Mouse (Mus musculus): ENCODE measurements around the gene Acvrl1. TPM values are rescaled to one million over a fixed set of nuclear protein-coding genes. Genes with fewer than 3 reads are reported as not detected.

The Acvrl1 gene
- total RNA-seq, 4 experiments from 2014 or later, result 14.5 to 24.7 (median 21.5) TPM

- DNase-seq, result no peak
Measured at GRCm38 (mm10) chr15:101171272-101171671, 43.0 kb downstream of the Acvrl1 start.

DNA sequence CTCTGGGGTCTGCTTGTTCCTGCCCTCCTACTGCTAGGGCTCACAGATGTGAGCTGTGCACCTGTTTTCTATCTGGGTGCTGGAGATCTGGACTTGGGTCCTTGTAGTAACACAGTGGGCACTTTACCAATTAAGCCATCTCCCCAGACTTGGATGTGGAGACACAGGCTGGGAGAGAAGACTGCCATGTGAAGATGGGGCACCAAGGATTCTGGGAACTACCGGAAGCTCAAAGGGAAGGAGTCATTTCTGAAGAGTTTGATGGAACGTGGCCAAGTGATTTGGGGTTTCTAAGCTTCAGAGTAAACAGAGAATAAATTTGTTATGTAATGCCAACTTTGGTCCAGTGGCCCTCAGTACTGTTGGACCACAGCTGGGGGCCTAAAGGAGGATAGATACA is 43.7 kb downstream of the Acvrl1 start:
- DNase-seq, result no peak

DNA sequence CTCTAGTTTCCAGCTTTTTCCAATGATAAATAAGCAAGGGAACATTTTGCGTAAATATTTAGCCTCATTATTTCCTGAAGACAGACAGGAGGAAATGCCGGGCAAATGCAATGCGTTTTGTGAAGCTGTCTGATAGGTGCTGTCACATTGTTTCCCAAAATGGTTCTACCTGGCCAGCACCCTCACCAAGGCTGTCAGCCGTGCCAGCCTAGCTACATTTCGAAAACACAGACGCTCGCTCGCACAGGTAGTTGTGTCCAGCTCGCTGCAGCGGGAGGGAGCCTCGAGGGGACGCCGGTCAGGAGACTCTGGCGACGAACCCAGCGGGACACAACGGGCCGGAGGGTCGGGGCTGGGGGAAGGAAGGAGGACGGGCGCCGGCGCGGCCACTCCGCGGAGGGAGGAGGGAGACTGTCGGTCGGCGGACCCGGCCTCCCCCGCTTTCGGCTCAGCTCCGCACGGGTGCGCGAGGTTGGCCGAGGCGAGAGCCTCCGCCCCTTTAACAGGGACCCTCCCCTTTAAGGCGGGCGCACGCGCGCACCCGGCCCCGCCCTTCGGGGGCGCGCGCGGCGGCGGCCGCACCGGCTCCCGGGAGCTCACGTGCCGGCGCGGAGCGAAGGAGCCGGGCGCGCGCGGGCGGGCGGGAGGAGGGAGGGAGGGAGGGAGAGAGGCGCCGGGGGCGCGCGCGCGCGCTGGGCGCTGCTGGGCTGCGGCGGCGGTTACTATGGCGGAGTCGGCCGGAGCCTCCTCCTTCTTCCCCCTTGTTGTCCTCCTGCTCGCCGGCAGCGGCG is 45.3 kb downstream of the Acvrl1 start, which contains the start of gene Acvr1b:
TSS of gene Acvr1b (plus strand) at position 647 of the 791 bp plus-strand sequence.
- DNase-seq, result peak; percentile 85

- no peak for DNase-seq
Measured at GRCm38 (mm10) chr15:101174294-101175130, 46.2 kb downstream of the Acvrl1 start.

- DNase-seq, result no peak
Measured at GRCm38 (mm10) chr15:101175131-101175460, 46.8 kb downstream of the Acvrl1 start.

- DNase-seq, result no peak
Measured at GRCm38 (mm10) chr15:101175613-101176283, 47.4 kb downstream of the Acvrl1 start.

GRCm38 (mm10) chr15:101176284-101176680 is 48.0 kb downstream of the Acvrl1 start:
- no peak for DNase-seq

- no peak for DNase-seq
Measured at GRCm38 (mm10) chr15:101176795-101177691, 48.7 kb downstream of the Acvrl1 start.

- DNase-seq, result no peak
Measured at GRCm38 (mm10) chr15:101180363-101181105, 52.2 kb downstream of the Acvrl1 start.

GRCm38 (mm10) chr15:101181106-101181466 is 52.8 kb downstream of the Acvrl1 start:
- no peak for DNase-seq

- DNase-seq, result no peak
Measured at GRCm38 (mm10) chr15:101181500-101181899, 53.2 kb downstream of the Acvrl1 start.

- no peak for DNase-seq
Measured at GRCm38 (mm10) chr15:101182676-101183075, 54.4 kb downstream of the Acvrl1 start.

GRCm38 (mm10) chr15:101184300-101184699 is 56.0 kb downstream of the Acvrl1 start:
- no peak for DNase-seq

DNA sequence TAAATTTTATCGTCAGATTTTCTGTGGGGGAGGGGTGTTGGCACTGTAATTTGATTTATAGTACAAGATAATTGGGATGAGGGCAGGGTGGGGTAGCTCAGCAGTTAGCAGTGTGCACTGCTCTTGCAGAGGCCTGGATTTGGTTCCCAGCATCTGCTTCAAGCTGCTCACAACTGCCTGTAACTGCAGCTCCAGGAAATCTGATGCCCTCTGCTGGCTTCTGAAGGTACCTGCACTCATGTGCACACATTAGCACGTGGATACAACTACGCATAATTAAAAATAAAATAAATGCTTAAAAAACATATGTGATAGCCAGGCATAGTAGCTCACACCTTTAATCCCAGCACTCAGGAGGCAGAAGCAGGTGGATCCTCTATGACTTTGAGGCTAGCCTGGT is 57.2 kb downstream of the Acvrl1 start:
- DNase-seq, result no peak

DNA sequence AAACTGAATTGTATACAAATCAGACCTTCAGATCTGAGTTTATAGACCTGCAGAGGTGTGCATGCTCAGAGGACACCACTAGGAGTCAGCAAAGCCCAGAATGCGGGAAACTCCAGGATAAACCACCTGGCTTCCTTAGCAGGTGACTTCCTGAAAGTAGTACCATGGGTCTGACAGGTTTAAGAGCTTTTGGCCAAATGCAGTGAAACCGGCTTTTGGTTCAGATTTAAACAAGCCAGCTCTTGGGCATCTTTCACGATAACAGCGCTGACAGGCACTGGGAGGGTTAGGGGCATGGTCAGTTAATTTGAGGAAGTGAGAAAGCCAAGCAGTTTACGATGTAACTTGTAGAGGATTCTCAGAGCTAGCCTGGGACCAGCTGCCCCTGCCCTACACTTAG is 59.6 kb downstream of the Acvrl1 start:
- no peak for DNase-seq

- DNase-seq, result no peak
Measured at GRCm38 (mm10) chr15:101189981-101190761, 61.8 kb downstream of the Acvrl1 start.

DNA sequence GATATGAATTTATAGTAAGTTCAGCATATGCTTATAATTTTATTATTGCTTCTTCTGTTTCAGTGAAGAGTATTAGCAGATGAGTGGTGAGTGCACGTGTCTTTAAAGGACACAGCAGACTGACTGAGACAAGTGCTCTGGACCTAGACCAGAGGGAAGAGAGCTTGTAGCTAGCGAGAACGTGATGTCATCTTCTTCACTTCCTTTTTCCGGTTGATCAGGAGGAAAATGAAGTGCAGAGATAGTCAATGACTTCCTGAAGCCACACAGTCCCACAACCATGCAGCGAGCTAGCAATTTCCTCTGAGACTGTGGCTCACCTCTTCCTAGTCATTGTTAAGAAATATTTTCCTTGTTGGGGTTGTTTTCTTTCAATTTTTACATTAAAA is 62.4 kb downstream of the Acvrl1 start:
- DNase-seq, result no peak

DNA sequence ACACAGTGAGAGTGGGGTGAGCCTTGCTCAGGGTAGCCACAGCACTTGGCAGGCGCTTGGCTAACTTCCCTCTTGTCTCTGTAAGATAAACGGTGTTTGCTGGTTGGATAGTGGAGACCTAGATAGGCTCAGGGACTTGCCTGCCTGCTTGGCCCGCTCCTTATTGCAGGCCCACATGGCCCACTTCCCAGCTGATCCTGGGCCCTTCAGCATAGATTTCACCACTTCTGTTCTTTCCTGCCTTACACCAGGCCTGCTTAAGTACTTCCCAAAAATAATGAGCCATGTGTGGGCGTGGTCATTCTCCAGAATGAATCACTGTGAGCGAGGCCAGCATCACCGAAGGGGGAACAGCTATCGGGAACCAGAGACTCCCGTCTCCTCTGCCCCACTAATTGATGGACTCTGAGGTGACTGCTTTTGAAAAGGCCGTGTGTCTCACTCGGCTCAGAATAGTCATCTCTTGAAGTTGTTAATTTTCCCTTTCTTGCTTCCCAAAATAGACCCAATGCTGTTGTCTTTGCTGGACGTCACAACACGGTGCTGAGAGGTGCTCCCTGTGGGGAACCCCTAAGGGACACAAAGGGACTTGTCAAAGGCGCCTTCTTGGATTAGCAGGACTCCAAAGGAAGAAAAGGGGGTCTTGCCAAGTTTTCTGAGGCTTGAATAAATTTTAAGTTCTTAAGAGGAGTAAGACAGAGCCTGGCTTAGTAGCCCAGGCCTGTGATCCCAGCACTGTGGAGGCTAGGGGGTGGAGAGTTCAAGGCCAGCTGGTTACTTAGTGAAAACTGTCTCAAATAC is 63.3 kb downstream of the Acvrl1 start:
- peak; percentile 78 for DNase-seq

DNA sequence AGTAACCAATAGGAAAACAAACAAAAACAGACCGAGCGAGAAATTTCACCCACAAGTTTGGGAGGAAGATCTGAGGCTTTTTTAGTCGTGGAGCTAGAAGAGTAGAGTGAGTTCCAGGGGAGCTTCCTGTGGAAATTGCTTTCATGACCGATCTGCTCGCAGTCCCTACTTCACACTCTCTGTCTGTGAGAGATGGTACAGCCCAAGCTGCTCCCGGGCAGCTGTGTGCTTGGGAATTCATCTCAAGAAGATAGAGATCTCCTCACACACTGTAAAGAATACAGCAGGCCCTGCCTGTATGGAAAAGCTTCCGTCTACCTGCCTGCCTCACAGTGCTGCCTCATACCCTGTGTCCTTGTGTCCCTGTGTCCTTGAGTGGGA is 63.9 kb downstream of the Acvrl1 start:
- no peak for DNase-seq

DNA sequence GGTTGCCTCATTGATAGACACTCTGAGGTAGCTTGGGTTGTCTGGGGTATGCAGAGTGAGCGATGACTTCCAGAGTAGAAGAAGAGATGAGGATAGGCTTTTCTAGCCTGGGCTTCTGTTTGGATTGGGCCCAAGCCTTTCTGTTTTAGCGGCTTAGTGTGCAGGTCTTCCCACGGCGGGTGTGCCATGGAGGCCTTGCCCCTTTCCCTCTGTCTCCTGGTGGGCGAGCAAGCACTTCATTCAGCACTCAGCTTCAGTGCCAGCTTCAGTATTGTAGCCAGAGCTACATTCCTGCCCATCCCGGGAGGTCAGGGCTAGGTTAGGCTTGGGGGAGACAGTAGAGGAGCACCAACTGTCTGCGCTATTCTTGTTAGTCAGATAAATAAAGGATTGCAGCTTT is 64.3 kb downstream of the Acvrl1 start:
- no peak for DNase-seq
